9 mouse cellular contexts compared by ENCODE assay signal in genomic region chr2:178118801-178119560, GRCm38 (mm10). TPM values are rescaled to one million over a fixed set of nuclear protein-coding genes. Genes with fewer than 3 reads are reported as not detected.
DNase-seq lines count a peak whose midpoint lies in the region; ATAC-seq lines count a peak whose summit lies in the region.
"Had no signal": no experiment of that assay in that cellular context is flagged by ENCODE, and none has a peak within 500 bp of the region (broad histone marks: within the 10 kb centered on the region; RNA-seq: fewer than 3 reads in every experiment).

Gene Phactr3 (plus strand): TSS chr2:178118975.

- H3K4me3 ChIP-seq in heart, embryonic 14.5 days (ENCODE audit: control insufficient read depth in 1 of 2, insufficient read depth in 1 of 2, low read depth in 1 of 2, low read length in 2 of 2), result peak within 1 kb of the TSS; percentile 43 to 52
- H3K4me3 ChIP-seq in intestine, embryonic 15.5 days (replicated peaks), result peak within 1 kb of the TSS; percentile 36
- H3K4me3 ChIP-seq in midbrain, embryonic 11.5 days (ENCODE audit: low read depth, low read length), result peak within 1 kb of the TSS; percentile 42

- peaks cover 5 to 6% of the 10 kb centered on the region in 2 experiments; a peak in 2 of 4 replicates for H3K4me1 ChIP-seq in heart, embryonic 14.5 days (ENCODE audit: control insufficient read depth in 2 of 2, insufficient read depth in 2 of 2, low read length in 2 of 2)
- peaks cover 7% of the 10 kb centered on the region for H3K4me1 ChIP-seq in intestine, embryonic 15.5 days (replicated peaks)
- 0 out of 2 replicates have a peak, but pooled peaks cover 2% of the 10 kb centered on the region for H3K4me1 ChIP-seq in midbrain, embryonic 11.5 days (ENCODE audit: control insufficient read depth, insufficient read depth, low read length)

- no peak for ATAC-seq in heart, embryonic 14.5 days (ENCODE audit: insufficient number of reproducible peaks, insufficient read depth, low FRiP score, low read depth)
- peak; percentile 79 for ATAC-seq in intestine, embryonic 15.5 days
- peak; percentile 71 for ATAC-seq in midbrain, embryonic 11.5 days (ENCODE audit: low FRiP score)

- no peaks in the 10 kb centered on the region for H3K36me3 ChIP-seq in heart, embryonic 14.5 days (ENCODE audit: control insufficient read depth, insufficient read depth, low read length)
- no peaks in the 10 kb centered on the region for H3K36me3 ChIP-seq in intestine, embryonic 15.5 days
- no peaks in the 10 kb centered on the region for H3K36me3 ChIP-seq in midbrain, embryonic 11.5 days (ENCODE audit: control insufficient read depth, insufficient read depth, low read length)

- no peaks in the 10 kb centered on the region for H3K9me3 ChIP-seq in heart, embryonic 14.5 days (ENCODE audit: control insufficient read depth, low read length)
- H3K9me3 ChIP-seq in intestine, embryonic 15.5 days, result no peaks in the 10 kb centered on the region
- no peaks in the 10 kb centered on the region for H3K9me3 ChIP-seq in midbrain, embryonic 11.5 days (ENCODE audit: control insufficient read depth, low read length)

- peak within 1 kb of the TSS; percentile 94 for H3K4me2 ChIP-seq in heart, embryonic 14.5 days (ENCODE audit: low read length)
- H3K4me2 ChIP-seq in intestine, embryonic 15.5 days (replicated peaks), result peak within 1 kb of the TSS; percentile 95
- H3K4me2 ChIP-seq in midbrain, embryonic 11.5 days, result peak within 1 kb of the TSS; percentile 91

- peak within 1 kb of the TSS; percentile 61 for H3K9ac ChIP-seq in heart, embryonic 14.5 days (ENCODE audit: low read length)
- H3K9ac ChIP-seq in intestine, embryonic 15.5 days, result no peak within 1 kb of the TSS; the same call in 1 of the 2 replicates
- H3K9ac ChIP-seq in midbrain, embryonic 11.5 days (ENCODE audit: low read length), result peak within 1 kb of the TSS; percentile 1

- H3K27ac ChIP-seq in heart, embryonic 14.5 days (replicated peaks in 1 of 2; ENCODE audit: control insufficient read depth in 1 of 2, insufficient read depth in 1 of 2, low read depth in 2 of 2, low read length in 2 of 2), result no peak within 1 kb of the TSS
- H3K27ac ChIP-seq in intestine, embryonic 15.5 days, result no peak within 1 kb of the TSS
- no peak within 1 kb of the TSS for H3K27ac ChIP-seq in midbrain, embryonic 11.5 days (ENCODE audit: low read depth, low read length)

- intact Hi-C loops in heart, postnatal 10 days (cut with DNase I), result no loop called here

- peaks cover 39% of the 10 kb centered on the region for H3K27me3 ChIP-seq in heart, embryonic 14.5 days (ENCODE audit: control insufficient read depth, insufficient read depth, low read length)
- H3K27me3 ChIP-seq in intestine, embryonic 15.5 days (replicated peaks), result peaks cover 16% of the 10 kb centered on the region
- H3K27me3 ChIP-seq in midbrain, embryonic 11.5 days (ENCODE audit: control insufficient read depth, insufficient read depth, low read length), result peaks cover 12% of the 10 kb centered on the region; the same call in 1 of the 2 replicates

- no peak for DNase-seq in heart, postnatal 10 days
- peak; percentile 17 for DNase-seq in adrenal gland, postnatal 14 days
- DNase-seq in embryo, embryonic 9.5 days (ENCODE audit: extremely low spot score), result peak; percentile 33
- DNase-seq in midbrain, embryonic 11.5 days (ENCODE audit: low spot score, missing footprints), result peak; percentile 90
- no peak for DNase-seq in ovary, postnatal 36 days (ENCODE audit: low spot score)
- DNase-seq in right cerebral cortex, postnatal 14 days, result no peak

- WGBS in heart, embryonic 14.5 days, result 2% methylated on average over 45 of the region's 45 CpGs
- WGBS in intestine, embryonic 15.5 days, result 2% methylated on average over 45 of the region's 45 CpGs
- WGBS in midbrain, embryonic 11.5 days, result under 1% methylated on average over 44 of the region's 45 CpGs

RNA-seq across cellular contexts. Expression of gene Phactr3, which starts in this region (rescaled TPM):
- polyA plus RNA-seq in heart, embryonic 14.5 days (2014; fragmentation: Nextera tagmentation; extraction: Ambion mirVana), result 7.7 and 11.1 TPM in 2 replicates
- total RNA-seq in heart, postnatal 10 days (2021), result 1 to 10 TPM; 1.9 TPM
- 1.5 and 4.1 TPM in 2 replicates for total RNA-seq in adrenal gland, postnatal 14 days (2021)
- polyA plus RNA-seq in intestine, embryonic 15.5 days (2015; fragmentation: Nextera tagmentation; extraction: Ambion mirVana), result 2.0 and 3.4 TPM in 2 replicates
- polyA plus RNA-seq in midbrain, embryonic 11.5 days (2014; fragmentation: Nextera tagmentation; extraction: Ambion mirVana), result 11.7 and 13.9 TPM in 2 replicates
- total RNA-seq: liver, adult 2 months had no signal
- polyA plus RNA-seq: liver, adult 2 months had no signal

Comparison
In these comparisons a context has a peak if more than half of its experiments do, and no peak if none do; other contexts are left out.
1. DNase-seq: peak in adrenal gland, postnatal 14 days (single experiment), embryo, embryonic 9.5 days (single experiment) and midbrain, embryonic 11.5 days (single experiment); none in heart, postnatal 10 days (0 of 2), ovary, postnatal 36 days (single experiment) and right cerebral cortex, postnatal 14 days (single experiment).
2. Peak in every context shown above with its lines, with median percentiles within 50 percentile points of each other: H3K4me2 ChIP-seq and H3K4me3 ChIP-seq.